Mouse (Mus musculus) thymus, adult 2 months (tissue): ENCODE measurements around the gene Hmces. TPM values are rescaled to one million over a fixed set of nuclear protein-coding genes. Genes with fewer than 3 reads are reported as not detected.

Experiments
- DNase-seq: peaks from one replicate; pipeline ENCODE4 v3.0.0; 2021
- H3K27ac ChIP-seq: fragments of 200-500 bp; 2 replicates; pipeline ENCODE4 v1.5.1; 2012; ENCODE audit warnings: low read length, control low read depth; ENCODE audit not compliant: control insufficient read depth, insufficient read depth
- H3K27me3 ChIP-seq: fragments of 200-500 bp; 2 replicates; pipeline ENCODE4 v1.6.1; 2012; ENCODE audit warnings: mild to moderate bottlenecking, low read length, moderate library complexity, mixed read lengths; ENCODE audit not compliant: control insufficient read depth, insufficient read depth
- H3K36me3 ChIP-seq: fragments of 200-500 bp; 2 replicates; pipeline ENCODE4 v1.6.1; 2012; ENCODE audit warnings: mild to moderate bottlenecking, low read length, moderate library complexity; ENCODE audit not compliant: control insufficient read depth, insufficient read depth
- H3K4me1 ChIP-seq: fragments of 200-500 bp; replicated peaks from 2 replicates; pipeline ENCODE4 v1.6.1; 2012; ENCODE audit warnings: low read length; ENCODE audit not compliant: control insufficient read depth, insufficient read depth
- H3K4me3 ChIP-seq: fragments of 200-500 bp; 2 replicates; pipeline ENCODE4 v1.5.1; 2012; ENCODE audit warnings: mild to moderate bottlenecking, low read length, control low read depth, moderate library complexity; ENCODE audit not compliant: control insufficient read depth, insufficient read depth
- CTCF ChIP-seq: fragments of 200-500 bp; IDR thresholded peaks from 2 replicates; pipeline ENCODE4 v1.5.1; 2012; ENCODE audit warnings: mild to moderate bottlenecking, control low read depth, low read length, moderate library complexity, borderline replicate concordance; ENCODE audit not compliant: control insufficient read depth, poor library complexity, insufficient read depth; ENCODE audit errors: extremely low read depth
- POLR2A ChIP-seq: fragments of 200-500 bp; IDR thresholded peaks from 2 replicates; pipeline ENCODE4 v1.6.1; 2012; ENCODE audit warnings: mild to moderate bottlenecking, low read length, control low read depth, moderate library complexity; ENCODE audit not compliant: control insufficient read depth, poor library complexity, insufficient read depth; ENCODE audit errors: extremely low read depth
- WGBS: fragments of 180-500 bp; shearing (Covaris S2); methylation state at CpG from one replicate; pipeline ENCODE4 v1.1.7; 2018; 5-methylcytosine and 5-hydroxymethylcytosine counted together
- polyA plus RNA-seq: library from polyadenylated mRNA; depleted of rRNA; stranded (reverse); fragments of >200 nt; gene quantifications from 2 replicates; pipeline ENCODE4 v1.2.3, GENCODE M21; 2012; rRNA removed

Hmces gene
- 28.8 and 31.9 TPM in 2 replicates for polyA plus RNA-seq

- TF ChIP-seq POLR2A = 0 out of 2 replicates have a peak, but pooled peaks have one; percentile 20
- TF ChIP-seq CTCF = no peak
- WGBS = under 1% methylated on average over 62 of the region's 62 CpGs
- Histone ChIP-seq H3K27ac (no peak within 1 kb of the TSS), H3K4me3 (peak within 1 kb of the TSS; percentile 58), H3K27me3 (no peaks in the 10 kb centered on the region), H3K4me1 (peaks cover 8% of the 10 kb centered on the region), H3K36me3 (peaks cover 22% of the 10 kb centered on the region)
- DNase-seq = peak; percentile 82
Measured at GRCm38 (mm10) chr6:87913661-87914325, at the start of gene Hmces. Gene Hmces, plus strand, starts transcription at chr6:87913935.

GRCm38 (mm10) chr6:87866211-87866610 is 47.5 kb upstream of the Hmces start:
- Histone ChIP-seq H3K4me3 (no peak overlapping the region), H3K27me3 (no peaks in the 10 kb centered on the region), H3K4me1 (no peaks in the 10 kb centered on the region), H3K27ac (no peak overlapping the region), H3K36me3 (no peaks in the 10 kb centered on the region)
- TF ChIP-seq CTCF = no peak
- TF ChIP-seq POLR2A = no peak
- 94% methylated on average over 6 of the region's 6 CpGs for WGBS
- DNase-seq = no peak

GRCm38 (mm10) chr6:87867256-87867655 is 46.5 kb upstream of the Hmces start:
- Histone ChIP-seq H3K36me3 (no peaks in the 10 kb centered on the region), H3K4me3 (no peak overlapping the region), H3K4me1 (no peaks in the 10 kb centered on the region), H3K27me3 (no peaks in the 10 kb centered on the region), H3K27ac (no peak overlapping the region)
- TF ChIP-seq POLR2A (no peak), CTCF (no peak)
- DNase-seq = no peak
- WGBS = 68% methylated on average over 2 of the region's 2 CpGs

GRCm38 (mm10) chr6:87868871-87869506 is 44.7 kb upstream of the Hmces start:
- no peaks in the 10 kb centered on the region for H3K27me3 ChIP-seq
- TF ChIP-seq POLR2A = no peak
- TF ChIP-seq CTCF = no peak
- WGBS = 73% methylated on average over 9 of the region's 9 CpGs
- no peak overlapping the region for H3K4me3 ChIP-seq
- no peak for DNase-seq
- H3K36me3 ChIP-seq = no peaks in the 10 kb centered on the region
- peak overlapping the region; percentile 19; the same call in 1 of the 2 replicates for H3K27ac ChIP-seq
- H3K4me1 ChIP-seq = no peaks in the 10 kb centered on the region

- 73% methylated on average over 1 of the region's 1 CpGs for WGBS
- H3K27ac ChIP-seq = no peak overlapping the region
- TF ChIP-seq POLR2A (no peak), CTCF (no peak)
- DNase-seq = no peak
- no peaks in the 10 kb centered on the region for H3K27me3 ChIP-seq
- H3K4me3 ChIP-seq = no peak overlapping the region
- H3K36me3 ChIP-seq = no peaks in the 10 kb centered on the region
- no peaks in the 10 kb centered on the region for H3K4me1 ChIP-seq
Measured at GRCm38 (mm10) chr6:87870440-87870839, 43.3 kb upstream of the Hmces start.

- Histone ChIP-seq H3K27ac (no peak overlapping the region), H3K27me3 (no peaks in the 10 kb centered on the region), H3K36me3 (no peaks in the 10 kb centered on the region), H3K4me1 (peaks cover under 1% of the 10 kb centered on the region; the same call in 1 of the 2 replicates), H3K4me3 (no peak overlapping the region)
- 98% methylated on average over 7 of the region's 7 CpGs for WGBS
- DNase-seq = no peak
- TF ChIP-seq POLR2A = no peak
- TF ChIP-seq CTCF = no peak
Measured at GRCm38 (mm10) chr6:87871240-87871639, 42.5 kb upstream of the Hmces start.
